25 mouse cellular contexts compared by ENCODE assay signal in genomic region chr7:71470418-71470817, GRCm38 (mm10).
DNase-seq lines count a peak whose midpoint lies in the region; ATAC-seq and TF ChIP-seq lines count a peak whose summit lies in the region.
"Had no signal": no experiment of that assay in that cellular context is flagged by ENCODE, and none has a peak within 500 bp of the region (broad histone marks: within the 10 kb centered on the region; RNA-seq: fewer than 3 reads in every experiment).

No protein-coding gene starts in this region.

- no peak overlapping the region for H3K4me2 ChIP-seq in stomach, embryonic 15.5 days
- no peak overlapping the region for H3K4me2 ChIP-seq in stomach, postnatal 0 days (replicated peaks; ENCODE audit: low read depth)
- H3K4me2 ChIP-seq: hindbrain, embryonic 12.5 days; liver, embryonic 15.5 days; midbrain, embryonic 15.5 days; neural tube, embryonic 13.5 days had no signal

- intact Hi-C loops in heart, postnatal 36 days (cut with DNase I), result loop anchor here (5.0 kb wide), 1 partner anchor 112 kb away; no protein-coding TSS in a partner anchor

- WGBS in heart, embryonic 10.5 days, result 41% methylated on average over 2 of the region's 2 CpGs
- WGBS in stomach, embryonic 15.5 days, result 23% methylated on average over 2 of the region's 2 CpGs
- 26% methylated on average over 2 of the region's 2 CpGs for WGBS in stomach, postnatal 0 days

- no peaks in the 10 kb centered on the region for H3K27me3 ChIP-seq in heart, embryonic 10.5 days (ENCODE audit: insufficient read depth, poor library complexity, severe bottlenecking)
- no peaks in the 10 kb centered on the region for H3K27me3 ChIP-seq in stomach, embryonic 15.5 days (replicated peaks)
- H3K27me3 ChIP-seq in stomach, postnatal 0 days (ENCODE audit: control insufficient read depth, insufficient read depth, low read length), result no peaks in the 10 kb centered on the region
- H3K27me3 ChIP-seq: hindbrain, embryonic 12.5 days; liver, embryonic 15.5 days; midbrain, embryonic 15.5 days; neural tube, embryonic 13.5 days had no signal

- no peak for ATAC-seq in stomach, embryonic 15.5 days (ENCODE audit: insufficient read depth, low FRiP score, low read depth)
- no peak for ATAC-seq in stomach, postnatal 0 days (ENCODE audit: low FRiP score, low TSS enrichment)
- ATAC-seq: forebrain, embryonic 16.5 days; intestine, postnatal 0 days; midbrain, embryonic 15.5 days had no signal

- DNase-seq in embryo, embryonic 10 days (ENCODE audit: low spot score), result peak; percentile 21
- DNase-seq in embryo, embryonic 10.5 days (ENCODE audit: low spot score), result no peak
- DNase-seq in heart, embryonic 10.5 days (ENCODE audit: low spot score), result no peak
- no peak for DNase-seq in heart, postnatal 36 days
- peak; percentile 30 to 32 for DNase-seq in kidney, postnatal 4 days
- DNase-seq in kidney, adult 11 months, result no peak
- DNase-seq in stomach, postnatal 0 days (ENCODE audit: low spot score), result no peak
- DNase-seq: adrenal gland, postnatal 25 days; cerebellum, adult 8-10 months; cerebellum, postnatal 36 days; gastrocnemius, postnatal 10 days; liver; thymus, adult 2 months; thymus, postnatal 4 days had no signal

- no peaks in the 10 kb centered on the region for H3K9me3 ChIP-seq in heart, embryonic 10.5 days
- no peaks in the 10 kb centered on the region for H3K9me3 ChIP-seq in stomach, embryonic 15.5 days
- no peaks in the 10 kb centered on the region for H3K9me3 ChIP-seq in stomach, postnatal 0 days (ENCODE audit: control insufficient read depth, low read length)
- H3K9me3 ChIP-seq: forebrain, embryonic 10.5 days; hindbrain, embryonic 12.5 days; limb, embryonic 10.5 days; liver, embryonic 15.5 days; megakaryocyte, embryonic 14.5 days; midbrain, embryonic 15.5 days; neural tube, embryonic 13.5 days had no signal

- H3K4me3 ChIP-seq in heart, embryonic 10.5 days, result no peak overlapping the region
- no peak overlapping the region for H3K4me3 ChIP-seq in stomach, embryonic 15.5 days (replicated peaks)
- H3K4me3 ChIP-seq in stomach, postnatal 0 days (ENCODE audit: low read depth, low read length), result no peak overlapping the region
- H3K4me3 ChIP-seq: forebrain, embryonic 10.5 days; hindbrain, embryonic 12.5 days; layer of hippocampus, adult 2 months; limb, embryonic 10.5 days; liver, embryonic 15.5 days; megakaryocyte, embryonic 14.5 days; midbrain, embryonic 15.5 days; neural tube, embryonic 13.5 days had no signal

- H3K9ac ChIP-seq in stomach, embryonic 15.5 days, result no peak overlapping the region
- H3K9ac ChIP-seq in stomach, postnatal 0 days (ENCODE audit: low read length), result no peak overlapping the region
- H3K9ac ChIP-seq: hindbrain, embryonic 12.5 days; liver, embryonic 15.5 days; midbrain, embryonic 15.5 days; neural tube, embryonic 13.5 days had no signal

- H3K36me3 ChIP-seq in heart, embryonic 10.5 days, result no peaks in the 10 kb centered on the region
- H3K36me3 ChIP-seq in stomach, embryonic 15.5 days, result no peaks in the 10 kb centered on the region
- H3K36me3 ChIP-seq in stomach, postnatal 0 days (ENCODE audit: control insufficient read depth, insufficient read depth, low read length), result no peaks in the 10 kb centered on the region
- H3K36me3 ChIP-seq: forebrain, embryonic 10.5 days; hindbrain, embryonic 12.5 days; limb, embryonic 10.5 days; liver, embryonic 15.5 days; midbrain, embryonic 15.5 days; neural tube, embryonic 13.5 days had no signal

- H3K27ac ChIP-seq in heart, embryonic 10.5 days, result peak overlapping the region; percentile 47
- H3K27ac ChIP-seq in stomach, embryonic 15.5 days, result peak overlapping the region; percentile 16; the same call in 1 of the 2 replicates
- H3K27ac ChIP-seq in stomach, postnatal 0 days (replicated peaks), result no peak overlapping the region
- H3K27ac ChIP-seq: forebrain, embryonic 10.5 days; hindbrain, embryonic 12.5 days; layer of hippocampus, adult 2 months; limb, embryonic 10.5 days; liver, embryonic 15.5 days; midbrain, embryonic 15.5 days; neural tube, embryonic 13.5 days had no signal

- no peak for TF ChIP-seq EP300 in stomach, postnatal 0 days (optimal IDR thresholded peaks at IDR 0.05)

- no peak for TF ChIP-seq CTCF in stomach, postnatal 0 days (IDR thresholded peaks at IDR 0.05; ENCODE audit: low read depth)

- H3K4me1 ChIP-seq in heart, embryonic 10.5 days, result peaks cover 49% of the 10 kb centered on the region
- H3K4me1 ChIP-seq in stomach, embryonic 15.5 days, result peaks cover 17% of the 10 kb centered on the region
- H3K4me1 ChIP-seq in stomach, postnatal 0 days (replicated peaks; ENCODE audit: control insufficient read depth, insufficient read depth), result no peaks in the 10 kb centered on the region; the same call in none of the 2 replicates
- H3K4me1 ChIP-seq: midbrain, embryonic 15.5 days had no signal

Comparison
In these comparisons a context has a peak if more than half of its experiments do, and no peak if none do; other contexts are left out.
1. DNase-seq: peak in embryo, embryonic 10 days (single experiment) and kidney, postnatal 4 days (2 of 2); none in embryo, embryonic 10.5 days (single experiment), heart, embryonic 10.5 days (single experiment), heart, postnatal 36 days (0 of 2), kidney, adult 11 months (single experiment) and stomach, postnatal 0 days (single experiment).